Mouse (Mus musculus): ENCODE data around the gene Plekha5.

DNA sequence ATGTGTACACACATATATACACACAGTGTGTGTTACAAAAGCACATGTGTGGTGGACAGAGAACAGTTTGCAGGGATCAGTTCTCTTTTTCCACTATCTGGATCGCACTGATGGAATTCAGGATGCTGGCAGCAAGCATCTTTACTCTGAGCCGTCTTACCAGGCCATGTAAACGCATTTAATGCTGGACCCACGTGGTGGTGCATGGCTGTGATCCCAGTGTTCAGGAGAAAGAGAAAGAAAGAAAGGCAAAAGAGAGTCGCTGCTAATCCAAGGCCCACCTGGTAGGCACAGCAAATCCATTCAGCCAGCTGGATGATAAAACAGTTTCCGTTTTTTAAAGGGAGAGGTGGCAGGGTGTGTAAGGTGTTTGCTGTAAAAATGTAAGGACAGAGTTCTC is 45.9 kb downstream of the Plekha5 start:
- no peak for TF ChIP-seq POLR2A (IDR thresholded peaks at IDR 0.05; ENCODE audit: control insufficient read depth, low read depth, low read length)
- TF ChIP-seq CTCF (IDR thresholded peaks at IDR 0.05; ENCODE audit: control insufficient read depth, insufficient read depth, insufficient replicate concordance, low read depth, low read length) = no peak

Measured in testis, adult 2 months (tissue).